Mouse (Mus musculus) liver, embryonic 16.5 days (tissue): ENCODE data around the gene Lat2. TPM values are rescaled to one million over a fixed set of nuclear protein-coding genes. Genes with fewer than 3 reads are reported as not detected.
A peak's percentile ranks its signal among the peaks of the same experiment; 100 is the strongest.

Source experiments
- ATAC-seq: fragments of 200-750 bp; cut with Nextera tagmentation; 2 replicates; pipeline ENCODE4 v1.8.0; 2017; ENCODE audit warnings: low read depth, mild to moderate bottlenecking, moderate number of reproducible peaks, moderate library complexity
- H3K27ac ChIP-seq: fragments of 300-500 bp; sonication (generic); 2 replicates; pipeline ENCODE4 v1.5.1; 2014; ENCODE audit warnings: mild to moderate bottlenecking, low read length
- H3K27me3 ChIP-seq: fragments of 300-500 bp; sonication (generic); 2 replicates; pipeline ENCODE4 v1.6.1; 2014; ENCODE audit warnings: low read depth, low read length, mixed read lengths; ENCODE audit not compliant: control insufficient read depth, insufficient read depth
- H3K36me3 ChIP-seq: fragments of 300-500 bp; sonication (generic); 2 replicates; pipeline ENCODE4 v1.6.1; 2014; ENCODE audit warnings: mild to moderate bottlenecking; ENCODE audit not compliant: control insufficient read depth, insufficient read depth
- H3K4me1 ChIP-seq: fragments of 300-500 bp; sonication (generic); 2 replicates; pipeline ENCODE4 v1.6.1; 2014; ENCODE audit warnings: low read depth, low read length, mixed read lengths; ENCODE audit not compliant: control insufficient read depth
- H3K4me2 ChIP-seq: fragments of 300-500 bp; sonication (generic); 2 replicates; pipeline ENCODE4 v1.6.1; 2014; ENCODE audit warnings: low read depth, low read length, mixed read lengths
- H3K4me3 ChIP-seq: fragments of 300-500 bp; sonication (generic); 2 replicates; pipeline ENCODE4 v1.5.1; 2014; ENCODE audit warnings: low read depth, mild to moderate bottlenecking, low read length
- H3K9ac ChIP-seq: fragments of 300-500 bp; sonication (generic); 2 replicates; pipeline ENCODE4 v1.6.1; 2014; ENCODE audit warnings: low read depth, low read length
- H3K9me3 ChIP-seq: fragments of 300-500 bp; sonication (generic); replicated peaks from 2 replicates; pipeline ENCODE4 v1.6.1; 2016; ENCODE audit warnings: low read length; ENCODE audit not compliant: control insufficient read depth
- WGBS: fragments of 180-500 bp; shearing (Covaris S2); extraction: QIAGEN DNeasy Blood & Tissue Kit; methylation state at CpG from one replicate; pipeline ENCODE4 v1.1.7; 2014; ENCODE audit not compliant: insufficient replicate concordance; 5-methylcytosine and 5-hydroxymethylcytosine counted together
- polyA plus RNA-seq: library from polyadenylated mRNA; unstranded; fragments of >200 nt; fragmentation: Nextera tagmentation; extraction: Ambion mirVana; gene quantifications from 2 replicates; pipeline ENCODE4 v1.2.1, GENCODE M21; 2015

Lat2 gene
- polyA plus RNA-seq, 1 experiment from 2014 or later: 1.7 TPM

DNA sequence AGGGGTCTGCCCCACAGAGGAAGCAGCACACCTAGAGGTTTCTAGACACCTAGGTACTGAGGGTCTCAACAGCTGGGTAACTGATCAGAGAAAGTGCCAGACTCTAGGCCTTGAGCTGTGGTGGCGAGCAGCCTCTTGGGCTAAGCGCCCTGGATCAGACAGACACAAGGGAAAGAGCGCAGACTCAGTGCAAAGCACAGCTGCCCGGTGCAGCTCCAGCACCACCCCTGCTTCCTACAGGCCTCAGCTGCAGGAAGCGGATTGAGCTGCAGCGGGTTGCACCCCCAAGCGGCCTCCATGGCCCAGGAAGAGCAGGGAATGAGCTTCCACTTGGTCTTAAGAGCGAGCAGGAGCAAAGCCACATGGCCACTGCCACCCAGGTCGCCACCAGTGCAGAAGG is 5.6 kb upstream of the Lat2 start:
- no peak for ATAC-seq
- peaks cover 62% of the 10 kb centered on the region for H3K36me3 ChIP-seq
- H3K4me3 ChIP-seq: no peak overlapping the region
- no peak overlapping the region for H3K9ac ChIP-seq
- no peaks in the 10 kb centered on the region for H3K27me3 ChIP-seq
- H3K4me2 ChIP-seq: no peak overlapping the region
- no peaks in the 10 kb centered on the region for H3K9me3 ChIP-seq
- H3K27ac ChIP-seq: no peak overlapping the region
- no peaks in the 10 kb centered on the region for H3K4me1 ChIP-seq
- 87% methylated on average over 9 of the region's 9 CpGs for WGBS

DNA sequence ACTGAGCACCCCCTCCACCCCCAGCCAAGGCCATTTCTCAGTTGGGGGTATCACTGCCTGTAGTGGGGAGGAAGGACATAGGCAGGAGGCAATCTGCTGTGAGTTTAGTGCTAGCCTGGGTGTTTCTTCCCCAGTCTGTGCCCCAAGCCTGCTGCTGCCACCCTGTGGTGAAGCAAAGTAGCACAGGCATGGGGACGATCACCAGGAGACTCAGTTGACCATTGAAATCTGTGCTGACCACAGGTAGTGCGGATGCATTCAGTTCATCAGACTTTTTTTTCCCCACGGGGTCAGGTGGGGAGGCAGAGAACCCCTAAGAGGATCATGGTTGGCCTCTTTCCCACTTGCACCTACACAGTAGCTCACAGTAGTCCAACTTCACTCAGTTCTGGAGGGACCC is 2.2 kb upstream of the Lat2 start:
- no peak overlapping the region for H3K4me3 ChIP-seq
- no peaks in the 10 kb centered on the region; the same call in 1 of the 2 replicates for H3K4me1 ChIP-seq
- H3K27ac ChIP-seq: no peak overlapping the region
- ATAC-seq: peak; percentile 49
- no peak overlapping the region for H3K9ac ChIP-seq
- no peaks in the 10 kb centered on the region for H3K9me3 ChIP-seq
- H3K27me3 ChIP-seq: no peaks in the 10 kb centered on the region
- peaks cover 31% of the 10 kb centered on the region for H3K36me3 ChIP-seq
- no peak overlapping the region for H3K4me2 ChIP-seq
- 26% methylated on average over 3 of the region's 3 CpGs for WGBS

DNA sequence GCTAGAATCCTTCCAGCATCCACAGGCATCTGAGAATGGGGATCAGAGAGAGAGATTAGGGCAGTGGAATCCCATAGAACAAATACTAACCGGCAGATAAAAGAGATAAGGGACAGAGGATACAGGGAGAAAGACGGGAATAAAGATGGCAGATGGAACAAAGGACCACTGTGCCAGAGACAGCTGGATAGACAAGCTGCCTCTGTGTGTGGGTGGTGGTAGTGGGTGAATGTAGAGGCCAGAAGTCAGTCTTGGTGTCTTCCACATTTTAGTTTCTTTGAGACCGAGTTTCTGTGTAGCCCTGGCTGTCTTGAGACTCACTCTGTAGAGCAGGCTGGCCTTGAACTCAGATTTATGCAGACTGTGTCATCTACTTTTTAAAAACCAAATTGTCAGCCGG is 955 bp upstream of the Lat2 start:
- no peak for ATAC-seq
- no peak overlapping the region for H3K4me2 ChIP-seq
- H3K9me3 ChIP-seq: no peaks in the 10 kb centered on the region
- WGBS: 61% methylated on average over 4 of the region's 4 CpGs
- no peaks in the 10 kb centered on the region; the same call in 1 of the 2 replicates for H3K4me1 ChIP-seq
- H3K27me3 ChIP-seq: no peaks in the 10 kb centered on the region
- H3K27ac ChIP-seq: no peak overlapping the region
- no peak overlapping the region for H3K4me3 ChIP-seq
- peaks cover 18% of the 10 kb centered on the region for H3K36me3 ChIP-seq
- H3K9ac ChIP-seq: no peak overlapping the region

DNA sequence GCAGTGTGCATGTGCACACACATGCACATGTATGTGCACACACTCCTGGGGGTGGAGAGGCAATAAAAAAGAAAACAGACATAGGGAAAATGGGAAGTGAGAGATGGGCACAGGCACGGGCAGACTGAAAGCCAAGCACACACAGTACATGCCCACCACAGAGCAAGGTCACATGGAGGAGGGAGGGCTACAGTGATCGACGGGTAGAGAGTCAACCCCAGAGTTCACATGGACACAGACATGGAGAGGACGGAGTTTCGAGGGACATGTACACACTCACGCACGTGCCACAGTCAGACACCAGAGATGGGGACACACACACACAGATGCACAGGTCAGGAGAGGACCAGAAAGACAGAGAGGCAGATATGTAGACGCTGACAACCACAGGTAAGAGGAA is 555 bp upstream of the Lat2 start:
- H3K27me3 ChIP-seq: no peaks in the 10 kb centered on the region
- no peak overlapping the region for H3K4me3 ChIP-seq
- H3K4me1 ChIP-seq: no peaks in the 10 kb centered on the region; the same call in 1 of the 2 replicates
- 66% methylated on average over 8 of the region's 8 CpGs for WGBS
- ATAC-seq: no peak
- peaks cover 16% of the 10 kb centered on the region for H3K36me3 ChIP-seq
- H3K9ac ChIP-seq: no peak overlapping the region
- H3K4me2 ChIP-seq: no peak overlapping the region
- no peaks in the 10 kb centered on the region for H3K9me3 ChIP-seq
- H3K27ac ChIP-seq: no peak overlapping the region

DNA sequence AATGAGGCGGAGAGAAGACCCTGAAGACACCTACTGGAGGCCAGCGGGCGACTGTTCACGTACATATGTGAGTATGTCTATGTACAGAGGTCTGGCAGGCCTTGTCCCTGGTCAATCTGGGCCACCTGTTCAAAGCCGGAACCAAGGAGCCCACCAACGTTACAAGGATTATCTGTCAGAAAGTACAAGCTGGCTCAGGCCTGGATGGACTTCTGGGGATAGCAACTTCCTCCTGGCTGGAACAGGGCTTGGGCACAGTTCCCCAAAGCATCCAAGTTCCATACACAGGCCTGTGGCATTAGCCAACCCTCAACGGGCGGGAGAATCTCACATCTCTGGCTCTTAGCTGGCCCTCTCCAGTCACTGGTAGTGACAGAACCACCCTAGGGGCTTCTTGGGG is 529 bp downstream of the Lat2 start:
- Histone ChIP-seq H3K9ac (no peak overlapping the region), H3K36me3 (peaks cover 6% of the 10 kb centered on the region), H3K9me3 (no peaks in the 10 kb centered on the region), H3K4me2 (no peak overlapping the region), H3K27me3 (no peaks in the 10 kb centered on the region), H3K4me3 (no peak overlapping the region), H3K4me1 (no peaks in the 10 kb centered on the region; the same call in 1 of the 2 replicates), H3K27ac (no peak overlapping the region)
- WGBS: 79% methylated on average over 8 of the region's 8 CpGs
- ATAC-seq: no peak

DNA sequence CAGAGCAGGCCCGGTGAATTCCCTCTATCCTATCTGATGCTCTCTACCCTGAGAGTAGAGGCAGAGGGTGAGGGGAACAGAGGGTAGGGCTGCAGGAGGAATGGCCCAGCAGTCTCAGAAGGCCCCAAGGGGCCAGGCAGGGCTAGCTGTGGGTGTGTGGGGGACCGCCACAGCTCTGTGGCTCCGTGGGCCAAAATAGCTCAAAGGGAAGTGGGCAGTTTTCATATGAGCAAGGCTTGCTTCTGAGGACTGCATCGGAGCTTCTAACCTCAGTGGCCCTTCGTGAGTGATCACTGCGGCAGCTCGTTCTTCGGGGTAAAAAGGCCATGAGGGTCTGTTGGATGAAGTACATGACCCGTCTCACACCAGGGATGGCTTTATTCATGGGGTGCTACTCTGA is 1.1 kb downstream of the Lat2 start:
- WGBS: 56% methylated on average over 9 of the region's 9 CpGs
- ATAC-seq: no peak
- H3K36me3 ChIP-seq: peaks cover 2% of the 10 kb centered on the region; the same call in 1 of the 2 replicates
- H3K9ac ChIP-seq: no peak overlapping the region
- H3K4me1 ChIP-seq: no peaks in the 10 kb centered on the region; the same call in 1 of the 2 replicates
- H3K27ac ChIP-seq: no peak overlapping the region
- no peaks in the 10 kb centered on the region for H3K9me3 ChIP-seq
- H3K4me3 ChIP-seq: no peak overlapping the region
- no peak overlapping the region for H3K4me2 ChIP-seq
- H3K27me3 ChIP-seq: no peaks in the 10 kb centered on the region

DNA sequence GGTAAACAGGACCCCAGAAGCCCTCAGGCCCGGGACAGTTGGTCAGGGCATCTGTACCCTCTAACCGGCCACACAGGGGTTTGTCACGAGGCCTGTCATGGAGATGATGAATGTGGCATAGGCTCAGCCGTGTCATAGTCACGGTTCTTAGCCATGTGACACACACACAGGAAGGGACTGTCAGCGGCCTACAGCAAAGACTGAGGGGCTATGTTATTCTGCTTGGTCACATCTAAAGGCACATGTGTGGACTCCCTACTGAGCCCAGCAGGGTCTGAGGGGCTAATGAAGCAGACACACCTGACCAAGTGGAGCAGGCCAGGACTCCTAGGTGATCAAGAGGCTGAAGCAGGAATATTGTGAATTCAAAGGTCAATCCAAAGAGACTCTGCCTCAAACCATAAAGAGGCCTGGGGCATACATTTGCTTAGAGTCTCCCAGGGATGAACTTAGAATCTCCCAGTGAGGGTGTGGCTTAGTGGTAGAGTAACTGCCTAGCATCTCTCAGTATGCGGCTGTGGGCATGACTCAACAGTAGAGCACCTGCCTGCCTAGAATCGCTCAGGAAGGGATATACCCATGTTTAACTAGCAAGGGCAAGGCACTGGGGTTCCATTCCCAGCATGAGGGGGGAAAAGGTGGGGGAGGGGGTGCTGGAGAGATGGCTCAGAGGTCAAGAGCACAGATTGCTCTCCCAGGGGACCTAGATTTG is 2.9 kb downstream of the Lat2 start:
- Histone ChIP-seq H3K4me2 (no peak overlapping the region), H3K9me3 (no peaks in the 10 kb centered on the region), H3K4me3 (no peak overlapping the region), H3K4me1 (no peaks in the 10 kb centered on the region; the same call in none of the 2 replicates), H3K36me3 (no peaks in the 10 kb centered on the region), H3K9ac (no peak overlapping the region), H3K27me3 (no peaks in the 10 kb centered on the region), H3K27ac (no peak overlapping the region)
- 22% methylated on average over 8 of the region's 8 CpGs for WGBS
- no peak for ATAC-seq

DNA sequence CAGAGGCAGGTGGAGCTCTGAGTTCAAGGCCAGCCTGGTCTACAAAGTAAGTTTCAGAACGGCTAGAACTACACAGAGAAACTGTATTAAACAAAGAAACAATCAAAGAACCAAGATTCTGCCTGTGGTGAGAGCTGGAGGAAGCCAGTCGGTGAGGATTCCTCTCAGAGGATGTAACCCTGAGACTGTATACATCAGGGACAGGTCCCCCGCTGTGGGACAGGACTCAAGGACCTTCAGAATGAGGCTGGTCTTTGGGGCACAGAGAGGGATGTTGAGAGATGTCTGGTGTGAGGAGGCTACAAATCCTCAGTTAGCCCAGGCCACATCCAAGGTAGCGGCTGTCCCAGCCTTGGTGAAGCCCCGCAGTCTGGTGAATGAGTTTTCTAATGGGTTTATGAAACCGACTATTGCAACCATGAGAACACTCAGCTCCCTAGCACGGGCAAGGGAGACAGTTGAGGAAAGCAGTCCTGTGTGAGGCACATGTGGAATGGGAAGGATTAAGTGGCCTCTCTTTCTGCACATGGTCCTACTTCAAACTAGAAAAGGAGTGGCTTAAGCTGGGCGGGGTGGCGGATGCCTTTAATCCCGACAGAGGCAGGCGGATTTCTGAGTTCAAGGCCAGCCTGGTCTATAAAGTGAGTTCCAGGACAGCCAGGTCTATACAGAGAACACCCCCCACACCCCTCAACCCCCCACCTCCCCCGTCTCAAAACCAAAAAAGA is 4.7 kb downstream of the Lat2 start:
- no peaks in the 10 kb centered on the region for H3K36me3 ChIP-seq
- H3K9ac ChIP-seq: no peak overlapping the region
- no peak for ATAC-seq
- H3K4me3 ChIP-seq: no peak overlapping the region
- H3K27me3 ChIP-seq: no peaks in the 10 kb centered on the region
- H3K9me3 ChIP-seq: no peaks in the 10 kb centered on the region
- no peak overlapping the region for H3K4me2 ChIP-seq
- 74% methylated on average over 12 of the region's 12 CpGs for WGBS
- H3K27ac ChIP-seq: no peak overlapping the region
- no peaks in the 10 kb centered on the region; the same call in none of the 2 replicates for H3K4me1 ChIP-seq

DNA sequence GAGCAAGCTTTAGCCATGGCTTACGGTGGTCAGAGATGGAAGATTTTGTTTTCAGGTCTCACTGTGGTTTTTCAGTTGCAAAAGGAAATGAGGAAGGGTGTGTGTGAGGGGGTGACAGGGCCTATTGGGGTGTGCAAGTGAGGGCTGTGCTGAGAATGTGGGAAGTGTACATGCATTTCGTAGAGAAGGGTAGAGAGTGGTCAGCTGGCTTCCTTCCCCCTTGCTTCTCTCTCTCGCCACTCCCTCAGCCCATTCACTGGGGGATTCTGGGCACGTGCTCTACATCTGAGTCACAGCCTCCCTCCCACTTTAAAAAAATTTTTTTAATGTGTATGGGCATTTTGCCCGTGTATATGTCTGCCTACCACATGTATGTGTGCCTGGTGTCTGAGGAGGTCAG is 7.7 kb downstream of the Lat2 start:
- 16% methylated on average over 5 of the region's 5 CpGs for WGBS
- no peaks in the 10 kb centered on the region for H3K27me3 ChIP-seq
- no peaks in the 10 kb centered on the region for H3K9me3 ChIP-seq
- no peak overlapping the region for H3K4me3 ChIP-seq
- no peak overlapping the region for H3K4me2 ChIP-seq
- H3K4me1 ChIP-seq: no peaks in the 10 kb centered on the region; the same call in 1 of the 2 replicates
- peak; percentile 30; the same call in 1 of the 2 replicates for ATAC-seq
- no peak overlapping the region for H3K9ac ChIP-seq
- H3K36me3 ChIP-seq: no peaks in the 10 kb centered on the region
- H3K27ac ChIP-seq: no peak overlapping the region; the same call in 1 of the 2 replicates
